ENCODE assay signal across 8 mouse cellular contexts in the genomic region with DNA sequence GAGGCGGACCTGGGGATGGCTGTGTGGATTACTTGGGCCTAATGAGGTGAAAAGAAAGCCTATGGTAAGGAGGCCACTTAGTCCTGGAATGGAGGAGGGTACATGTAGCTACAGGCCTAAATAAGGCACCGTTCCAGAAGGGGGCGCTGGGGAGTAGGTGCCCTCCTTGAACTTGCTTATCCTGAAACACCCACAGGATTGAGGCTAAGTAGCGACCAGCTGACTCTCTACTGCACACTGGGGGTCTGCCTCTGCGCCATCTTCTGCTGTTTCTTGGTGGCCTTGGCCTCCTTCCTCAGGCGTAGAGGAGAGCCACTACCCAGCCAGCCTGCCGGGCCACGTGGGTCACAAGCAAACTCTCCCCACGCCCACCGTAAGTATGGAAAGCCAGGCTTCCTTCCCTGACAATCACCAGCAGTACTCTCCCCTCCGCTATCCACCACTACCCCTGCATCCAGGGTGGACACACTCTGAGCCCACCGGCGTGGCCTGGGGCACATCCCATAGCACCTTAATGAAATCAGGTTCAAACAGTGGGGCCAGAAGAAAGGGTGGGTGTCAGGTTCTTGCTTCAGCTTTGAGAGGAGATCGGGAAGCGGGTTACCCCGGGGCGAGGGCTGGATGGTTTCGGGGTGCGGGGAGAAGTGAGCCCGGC. TPM values are rescaled to one million over a fixed set of nuclear protein-coding genes. Genes with fewer than 3 reads are reported as not detected.
A peak's percentile ranks its signal among the peaks of the same experiment; 100 is the strongest.
DNase-seq lines count a peak whose midpoint lies in the region; ATAC-seq and TF ChIP-seq lines count a peak whose summit lies in the region.

No protein-coding gene starts in this region.

- peaks cover 5% of the 10 kb centered on the region for H3K36me3 ChIP-seq in heart, embryonic 12.5 days
- H3K36me3 ChIP-seq in forebrain, postnatal 0 days (ENCODE audit: insufficient read depth): peaks cover 8% of the 10 kb centered on the region
- no peaks in the 10 kb centered on the region for H3K36me3 ChIP-seq in midbrain, embryonic 11.5 days (ENCODE audit: control insufficient read depth, insufficient read depth, low read length)

- peak; percentile 45 for TF ChIP-seq CTCF in forebrain, postnatal 0 days (IDR thresholded peaks at IDR 0.05; ENCODE audit: low read depth)

- peak; percentile 33; the same call in 1 of the 2 replicates for ATAC-seq in heart, embryonic 12.5 days (ENCODE audit: insufficient number of reproducible peaks, low FRiP score)
- ATAC-seq in forebrain, postnatal 0 days: peak; percentile 21; the same call in 1 of the 2 replicates
- ATAC-seq in midbrain, embryonic 11.5 days (ENCODE audit: low FRiP score): peak; percentile 42; the same call in 1 of the 2 replicates

- H3K4me2 ChIP-seq in heart, embryonic 12.5 days: peak overlapping the region; percentile 74
- peak overlapping the region; percentile 58 for H3K4me2 ChIP-seq in forebrain, postnatal 0 days (ENCODE audit: low read depth)
- peak overlapping the region; percentile 87 for H3K4me2 ChIP-seq in midbrain, embryonic 11.5 days

- WGBS in heart, embryonic 12.5 days: 19% methylated on average over 20 of the region's 20 CpGs
- WGBS in forebrain, postnatal 0 days: 16% methylated on average over 20 of the region's 20 CpGs
- WGBS in large intestine, adult 2 months: 28% methylated on average over 20 of the region's 20 CpGs
- 17% methylated on average over 20 of the region's 20 CpGs for WGBS in midbrain, embryonic 11.5 days

- H3K4me1 ChIP-seq in heart, embryonic 12.5 days (replicated peaks): peaks cover 26% of the 10 kb centered on the region
- H3K4me1 ChIP-seq in forebrain, postnatal 0 days (ENCODE audit: insufficient read depth): no peaks in the 10 kb centered on the region
- H3K4me1 ChIP-seq in midbrain, embryonic 11.5 days (ENCODE audit: control insufficient read depth, insufficient read depth, low read length): no peaks in the 10 kb centered on the region; the same call in 1 of the 2 replicates

- H3K9me3 ChIP-seq in heart, embryonic 12.5 days (replicated peaks): no peaks in the 10 kb centered on the region
- H3K9me3 ChIP-seq in forebrain, postnatal 0 days (ENCODE audit: low read length): no peaks in the 10 kb centered on the region
- H3K9me3 ChIP-seq in midbrain, embryonic 11.5 days (ENCODE audit: control insufficient read depth, low read length): no peaks in the 10 kb centered on the region

- DNase-seq in heart, adult 11 months: no peak
- peak; percentile 62 for DNase-seq in adrenal gland, postnatal 25 days
- DNase-seq in forebrain, postnatal 0 days: no peak
- peak; percentile 8 for DNase-seq in large intestine, adult 2 months (ENCODE audit: low read depth, low spot score)
- peak; percentile 95 for DNase-seq in midbrain, embryonic 11.5 days (ENCODE audit: low spot score, missing footprints)
- DNase-seq in yolk sac, embryonic 10.5 days (ENCODE audit: low spot score): peak; percentile 15
- no peak for DNase-seq in left cerebral cortex, postnatal 10 days (ENCODE audit: extremely low spot score in 1 of 2, low spot score in 2 of 2)

- H3K27ac ChIP-seq in heart, embryonic 12.5 days (ENCODE audit: poor library complexity, severe bottlenecking): no peak overlapping the region
- no peak overlapping the region for H3K27ac ChIP-seq in forebrain, postnatal 0 days (ENCODE audit: low read depth, low read length)
- H3K27ac ChIP-seq in midbrain, embryonic 11.5 days (ENCODE audit: low read depth, low read length): no peak overlapping the region

- H3K9ac ChIP-seq in heart, embryonic 12.5 days: peak overlapping the region; percentile 49
- peak overlapping the region; percentile 33; the same call in 1 of the 2 replicates for H3K9ac ChIP-seq in forebrain, postnatal 0 days
- H3K9ac ChIP-seq in midbrain, embryonic 11.5 days (ENCODE audit: low read length): peak overlapping the region; percentile 64

- intact Hi-C loops in left cerebral cortex, postnatal 10 days (cut with DNase I): no loop called here

- H3K4me3 ChIP-seq in heart, embryonic 12.5 days: peak overlapping the region; percentile 40
- H3K4me3 ChIP-seq in forebrain, postnatal 0 days (ENCODE audit: low read depth, low read length): peak overlapping the region; percentile 33
- peak overlapping the region; percentile 35 for H3K4me3 ChIP-seq in midbrain, embryonic 11.5 days (ENCODE audit: low read depth, low read length)

- peaks cover 24% of the 10 kb centered on the region for H3K27me3 ChIP-seq in heart, embryonic 12.5 days (replicated peaks)
- H3K27me3 ChIP-seq in forebrain, postnatal 0 days (ENCODE audit: insufficient read depth, low read length): no peaks in the 10 kb centered on the region
- no peaks in the 10 kb centered on the region; the same call in 1 of the 2 replicates for H3K27me3 ChIP-seq in midbrain, embryonic 11.5 days (ENCODE audit: control insufficient read depth, insufficient read depth, low read length)

RNA-seq across cellular contexts. Expression of gene Tnfrsf13b, which starts 20.2 kb away (rescaled TPM):
- 1.5 and 2.2 TPM in 2 replicates for polyA plus RNA-seq in heart, embryonic 12.5 days (2016; fragmentation: Nextera tagmentation; extraction: Ambion mirVana)
- 0.43 TPM in 1 of 2 replicates, not detected in the other for total RNA-seq in adrenal gland, postnatal 25 days (2021)
- 1.1 and 4.2 TPM in 2 replicates for total RNA-seq in forebrain, postnatal 0 days (2014; rRNA removed)
- 0.83 and 1.4 TPM in 2 replicates for polyA plus RNA-seq in forebrain, postnatal 0 days (2015; fragmentation: Nextera tagmentation; extraction: Ambion mirVana)
- polyA plus RNA-seq in large intestine, adult 2 months (2012; rRNA removed): 12.8 and 26.9 TPM in 2 replicates
- 1.1 and 1.4 TPM in 2 replicates for polyA plus RNA-seq in midbrain, embryonic 11.5 days (2014; fragmentation: Nextera tagmentation; extraction: Ambion mirVana)
- 1 to 10 TPM; 2.1 to 2.5 TPM for total RNA-seq in left cerebral cortex, postnatal 10 days (2021)

RNA-seq across cellular contexts. Expression of gene Usp22, which starts 28.1 kb away (rescaled TPM):
- 106 and 112 TPM in 2 replicates for polyA plus RNA-seq in heart, embryonic 12.5 days (2016; fragmentation: Nextera tagmentation; extraction: Ambion mirVana)
- total RNA-seq in adrenal gland, postnatal 25 days (2021): 68.9 and 103 TPM in 2 replicates
- total RNA-seq in forebrain, postnatal 0 days (2014; rRNA removed): 545 and 656 TPM in 2 replicates
- 345 and 405 TPM in 2 replicates for polyA plus RNA-seq in forebrain, postnatal 0 days (2015; fragmentation: Nextera tagmentation; extraction: Ambion mirVana)
- 32.5 and 41.3 TPM in 2 replicates for polyA plus RNA-seq in large intestine, adult 2 months (2012; rRNA removed)
- 284 and 292 TPM in 2 replicates for polyA plus RNA-seq in midbrain, embryonic 11.5 days (2014; fragmentation: Nextera tagmentation; extraction: Ambion mirVana)
- total RNA-seq in left cerebral cortex, postnatal 10 days (2021): 100 to 1,000 TPM; 428 to 446 TPM

Comparison
In these comparisons a context has a peak if more than half of its experiments do, and no peak if none do; other contexts are left out.
1. DNase-seq: peak in adrenal gland, postnatal 25 days (single experiment), large intestine, adult 2 months (single experiment), midbrain, embryonic 11.5 days (single experiment) and yolk sac, embryonic 10.5 days (single experiment); none in heart, adult 11 months (single experiment), forebrain, postnatal 0 days (single experiment) and left cerebral cortex, postnatal 10 days (0 of 2).
2. Peak in every context shown above with its lines, with median percentiles within 50 percentile points of each other: ATAC-seq, H3K4me2 ChIP-seq, H3K4me3 ChIP-seq and H3K9ac ChIP-seq.